Mouse (Mus musculus) lung, postnatal 10 days (tissue): ENCODE results near the gene Gzmk.

Experiments
- DNase-seq: peaks from one replicate; pipeline ENCODE4 v3.0.0; 2021

Gene Gzmk

GRCm38 (mm10) chr13:113225811-113226210 is at the start of gene Gzmk:
Gene Gzmk, minus strand, starts transcription at chr13:113225908.
- no peak for DNase-seq

GRCm38 (mm10) chr13:113271189-113271588 is 45.5 kb upstream of the Gzmk start:
- DNase-seq = no peak

- peak; percentile 88 for DNase-seq
Observed at GRCm38 (mm10) chr13:113269777-113270776, 44.4 kb upstream of the Gzmk start.

GRCm38 (mm10) chr13:113267204-113267603 is 41.5 kb upstream of the Gzmk start:
- DNase-seq = no peak

GRCm38 (mm10) chr13:113266495-113266951 is 40.8 kb upstream of the Gzmk start:
- DNase-seq = peak; percentile 87

- peak; percentile 72 for DNase-seq
Observed at GRCm38 (mm10) chr13:113265257-113265656, 39.5 kb upstream of the Gzmk start.

- no peak for DNase-seq
Observed at GRCm38 (mm10) chr13:113262822-113263221, 37.1 kb upstream of the Gzmk start.

- DNase-seq = no peak
Observed at GRCm38 (mm10) chr13:113259237-113259636, 33.5 kb upstream of the Gzmk start.

- DNase-seq = no peak
Observed at GRCm38 (mm10) chr13:113257190-113257589, 31.5 kb upstream of the Gzmk start.

GRCm38 (mm10) chr13:113256766-113257165 is 31.1 kb upstream of the Gzmk start:
- DNase-seq = no peak

- DNase-seq = peak; percentile 23
Observed at GRCm38 (mm10) chr13:113252580-113252979, 26.9 kb upstream of the Gzmk start.

GRCm38 (mm10) chr13:113245025-113245424 is 19.3 kb upstream of the Gzmk start:
- peak; percentile 10 for DNase-seq

GRCm38 (mm10) chr13:113242129-113242528 is 16.4 kb upstream of the Gzmk start:
- no peak for DNase-seq

GRCm38 (mm10) chr13:113227666-113228463 is 2.2 kb upstream of the Gzmk start:
- DNase-seq = peak; percentile 47

GRCm38 (mm10) chr13:113227076-113227475 is 1.4 kb upstream of the Gzmk start:
- peak; percentile 68 for DNase-seq

- DNase-seq = peak; percentile 89
Observed at GRCm38 (mm10) chr13:113224105-113224504, 1.6 kb downstream of the Gzmk start.

GRCm38 (mm10) chr13:113221851-113222250 is 3.9 kb downstream of the Gzmk start:
- DNase-seq = no peak

- no peak for DNase-seq
Observed at GRCm38 (mm10) chr13:113213865-113214264, 11.8 kb downstream of the Gzmk start.

- no peak for DNase-seq
Observed at GRCm38 (mm10) chr13:113212401-113212800, 13.3 kb downstream of the Gzmk start.

GRCm38 (mm10) chr13:113211345-113211744 is 14.4 kb downstream of the Gzmk start:
- no peak for DNase-seq

GRCm38 (mm10) chr13:113209624-113210023 is 16.1 kb downstream of the Gzmk start, which contains the start of gene Esm1:
Gene Esm1, plus strand, starts transcription at chr13:113209659.
- peak; percentile 32 for DNase-seq

- no peak for DNase-seq
Observed at GRCm38 (mm10) chr13:113205346-113205745, 20.4 kb downstream of the Gzmk start.

- no peak for DNase-seq
Observed at GRCm38 (mm10) chr13:113203146-113203545, 22.6 kb downstream of the Gzmk start.
